Mouse (Mus musculus) CH12.LX (cell line): ENCODE data around the gene Pdia6.

Experiments
- CHD2 ChIP-seq: IDR thresholded peaks from 2 replicates; pipeline ENCODE4 v1.6.1; 2011; ENCODE audit warnings: low read length, improper control_type of control experiment
- CTCF ChIP-seq, 2 experiments: IDR thresholded peaks in 1 of 2; conservative IDR thresholded peaks in 1 of 2; 2 replicates each; pipeline ENCODE4 v1.5.1; 2011 to 2012; ENCODE audit warnings: low read depth in 2 of 2, low read length in 2 of 2, improper control_type of control experiment in 1 of 2, inconsistent platforms in 1 of 2, mild to moderate bottlenecking in 1 of 2, moderate library complexity in 1 of 2
- EP300 ChIP-seq: IDR thresholded peaks from 2 replicates; pipeline ENCODE4 v1.6.1; 2011; ENCODE audit warnings: low read length, improper control_type of control experiment
- JUND ChIP-seq: conservative IDR thresholded peaks from 2 replicates; pipeline ENCODE4 v1.6.1; 2011; ENCODE audit warnings: low read depth, low read length, improper control_type of control experiment
- TBP ChIP-seq: conservative IDR thresholded peaks from 2 replicates; pipeline ENCODE4 v1.6.1; 2011; ENCODE audit warnings: low read depth, low read length, improper control_type of control experiment
- TCF12 ChIP-seq: IDR thresholded peaks from 2 replicates; pipeline ENCODE4 v1.6.1; 2014; ENCODE audit warnings: low read depth, mild to moderate bottlenecking, inconsistent platforms, low read length, improper control_type of control experiment

- TF ChIP-seq CTCF (conservative IDR thresholded peaks at IDR 0.05 in 1 of 2, IDR thresholded peaks at IDR 0.05 in 1 of 2; ENCODE audit: low read depth in 2 of 2, low read length in 2 of 2) (no peak), JUND (no peak), TCF12 (no peak), TBP (no peak), EP300 (no peak), CHD2 (no peak)
Observed at GRCm38 (mm10) chr12:17296899-17297298, 30.6 kb downstream of the Pdia6 start.
